Mouse (Mus musculus): ENCODE results near the gene Proser2.
A peak's percentile ranks its signal among the peaks of the same experiment; 100 is the strongest.

The Proser2 gene

GRCm38 (mm10) chr2:6129555-6130355 lies at the start of gene Proser2:
Gene Proser2 (minus strand): TSS chr2:6130211.
- peak; percentile 88 for DNase-seq (ENCODE audit: low spot score)

- no peak for DNase-seq (ENCODE audit: low spot score)
Observed at GRCm38 (mm10) chr2:6179749-6180117, 49.7 kb upstream of the Proser2 start.

GRCm38 (mm10) chr2:6178901-6179748 lies 49.1 kb upstream of the Proser2 start:
- no peak for DNase-seq (ENCODE audit: low spot score)

- DNase-seq (ENCODE audit: low spot score) = no peak
Observed at GRCm38 (mm10) chr2:6173013-6173412, 43.0 kb upstream of the Proser2 start.

- DNase-seq (ENCODE audit: low spot score) = no peak
Observed at GRCm38 (mm10) chr2:6168560-6168959, 38.5 kb upstream of the Proser2 start.

GRCm38 (mm10) chr2:6167843-6168558 lies 38.0 kb upstream of the Proser2 start:
- peak; percentile 38 for DNase-seq (ENCODE audit: low spot score)

- no peak for DNase-seq (ENCODE audit: low spot score)
Observed at GRCm38 (mm10) chr2:6165771-6166170, 35.8 kb upstream of the Proser2 start.

- DNase-seq (ENCODE audit: low spot score) = no peak
Observed at GRCm38 (mm10) chr2:6164606-6165290, 34.7 kb upstream of the Proser2 start.

- no peak for DNase-seq (ENCODE audit: low spot score)
Observed at GRCm38 (mm10) chr2:6162366-6163040, 32.5 kb upstream of the Proser2 start.

GRCm38 (mm10) chr2:6159735-6160134 lies 29.7 kb upstream of the Proser2 start:
- DNase-seq (ENCODE audit: low spot score) = no peak

- no peak for DNase-seq (ENCODE audit: low spot score)
Observed at GRCm38 (mm10) chr2:6159219-6159618, 29.2 kb upstream of the Proser2 start.

GRCm38 (mm10) chr2:6157635-6158034 lies 27.6 kb upstream of the Proser2 start:
- DNase-seq (ENCODE audit: low spot score) = no peak

- no peak for DNase-seq (ENCODE audit: low spot score)
Observed at GRCm38 (mm10) chr2:6157208-6157607, 27.2 kb upstream of the Proser2 start.

- no peak for DNase-seq (ENCODE audit: low spot score)
Observed at GRCm38 (mm10) chr2:6149801-6150200, 19.8 kb upstream of the Proser2 start.

- no peak for DNase-seq (ENCODE audit: low spot score)
Observed at GRCm38 (mm10) chr2:6146901-6147300, 16.9 kb upstream of the Proser2 start.

- no peak for DNase-seq (ENCODE audit: low spot score)
Observed at GRCm38 (mm10) chr2:6146257-6146656, 16.2 kb upstream of the Proser2 start.

GRCm38 (mm10) chr2:6145611-6146010 lies 15.6 kb upstream of the Proser2 start:
- DNase-seq (ENCODE audit: low spot score) = no peak

- DNase-seq (ENCODE audit: low spot score) = no peak
Observed at GRCm38 (mm10) chr2:6142915-6143654, 13.1 kb upstream of the Proser2 start.

- DNase-seq (ENCODE audit: low spot score) = no peak
Observed at GRCm38 (mm10) chr2:6140572-6141161, 10.7 kb upstream of the Proser2 start.

- no peak for DNase-seq (ENCODE audit: low spot score)
Observed at GRCm38 (mm10) chr2:6133871-6134270, 3.9 kb upstream of the Proser2 start.

Measured in testis, postnatal 14 days (tissue).